Mouse (Mus musculus) heart, postnatal 14 days (tissue): ENCODE data around the gene Stat6. TPM values are rescaled to one million over a fixed set of nuclear protein-coding genes. Genes with fewer than 3 reads are reported as not detected.
A peak's percentile ranks its signal among the peaks of the same experiment; 100 is the strongest.

ENCODE experiments used
- DNase-seq, 2 experiments: peaks; one replicate each; pipeline ENCODE4 v3.0.0; 2021 to 2022
- intact Hi-C: fragments of 180-260 bp; cut with DNase I; formaldehyde crosslinking; loops from one replicate; pipeline ENCODE4 v1.15.1; 2025
- total RNA-seq, 2 experiments: library from RNA; stranded (reverse); gene quantifications; 2 replicates each; pipeline ENCODE4 v1.2.3; 2021

Stat6 gene
- total RNA-seq, 2 experiments from 2014 or later: 46.9 to 49.9 TPM

DNA sequence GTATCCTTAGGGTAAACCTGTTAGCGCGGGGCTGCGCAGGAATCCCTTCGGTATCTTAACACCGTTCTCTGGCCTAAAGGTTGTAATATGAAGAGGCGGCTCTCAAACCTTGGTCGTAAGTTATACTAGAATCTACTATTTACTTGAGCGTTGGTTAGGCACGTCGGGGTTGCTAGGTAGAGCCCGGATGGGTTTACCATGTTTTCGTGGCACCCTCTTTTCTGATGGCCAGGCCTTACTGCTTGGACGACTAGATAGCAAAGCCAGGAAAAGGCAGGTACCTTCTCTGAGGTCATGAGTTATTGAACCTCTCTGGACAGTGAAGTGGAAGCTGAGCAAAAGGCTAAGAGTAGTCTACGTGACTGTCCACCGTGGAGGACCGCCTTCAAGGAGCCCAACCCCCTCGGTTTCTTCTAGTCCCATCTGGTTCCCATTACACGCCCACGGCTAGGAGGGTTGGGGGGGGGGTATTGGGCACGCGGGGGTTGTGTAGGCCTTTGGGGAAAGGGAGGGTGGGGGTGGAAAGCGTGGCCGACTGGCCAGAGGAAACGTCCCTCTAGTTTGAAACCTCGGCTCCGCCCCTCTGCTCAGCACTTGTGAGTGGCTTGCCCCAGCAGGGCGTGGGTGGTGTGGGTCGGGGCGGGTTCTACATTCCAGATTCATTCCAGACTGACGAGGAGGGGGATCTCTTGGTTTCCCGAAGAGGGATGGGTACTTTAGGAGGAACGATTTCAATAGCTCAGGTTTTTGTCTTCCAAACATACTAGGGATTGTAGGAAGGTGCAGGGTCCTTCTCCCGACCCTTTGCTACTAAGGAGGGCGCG is 24.7 kb downstream of the Stat6 start:
- intact Hi-C loops: no loop called here
- DNase-seq: peak; percentile 88 to 89

DNA sequence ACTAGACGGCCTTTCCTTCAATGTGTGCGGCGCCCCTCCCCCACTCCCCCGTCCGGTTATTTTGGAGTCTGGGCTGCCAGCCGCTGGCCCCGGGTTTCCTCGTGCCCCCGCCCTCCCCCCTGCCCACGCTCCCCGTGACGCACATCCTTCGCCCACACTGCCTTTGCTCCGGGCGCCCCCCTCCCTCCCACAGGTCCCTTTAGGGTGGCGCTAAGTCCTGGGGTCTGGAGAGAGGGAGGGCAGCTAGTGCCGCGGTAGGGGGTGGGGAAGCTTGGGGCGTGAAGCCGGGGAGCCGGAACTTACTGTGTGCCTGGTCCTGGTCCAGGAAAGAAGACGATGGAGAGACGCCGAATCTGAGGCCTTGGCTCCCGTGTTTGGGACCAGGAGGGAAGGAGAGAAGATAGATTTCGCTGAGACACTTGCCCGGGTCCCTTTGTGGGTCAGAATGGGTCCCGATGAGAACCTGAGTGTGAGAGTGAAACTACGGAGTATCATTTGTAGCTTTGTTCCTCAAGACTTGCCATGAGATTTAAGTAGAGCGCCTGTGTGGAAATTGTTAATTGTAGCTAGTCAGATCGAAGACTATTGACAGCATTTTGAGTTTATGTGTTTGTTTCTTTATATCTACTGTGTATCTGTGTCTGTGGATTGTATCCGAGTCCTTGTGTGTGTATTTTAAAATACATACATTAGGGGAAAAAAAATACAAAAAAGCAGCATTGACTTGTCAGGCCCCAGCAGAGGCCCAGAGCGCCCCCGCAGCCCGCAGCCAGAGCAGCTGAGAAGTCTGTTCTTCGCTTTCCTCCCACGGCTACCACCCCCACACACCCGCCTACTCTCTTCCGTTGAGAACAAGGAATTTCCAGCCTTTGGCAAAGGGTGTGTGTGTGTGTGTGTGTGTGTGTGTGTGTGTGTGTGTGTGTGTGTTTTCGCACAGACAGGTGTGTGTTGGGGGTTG is 25.6 kb downstream of the Stat6 start, which contains the start of gene Nab2:
Gene Nab2, minus strand, starts transcription at position 476 of the 958 bp plus-strand sequence.
- intact Hi-C loops: no loop called here
- peak; percentile 81 to 82 for DNase-seq

DNA sequence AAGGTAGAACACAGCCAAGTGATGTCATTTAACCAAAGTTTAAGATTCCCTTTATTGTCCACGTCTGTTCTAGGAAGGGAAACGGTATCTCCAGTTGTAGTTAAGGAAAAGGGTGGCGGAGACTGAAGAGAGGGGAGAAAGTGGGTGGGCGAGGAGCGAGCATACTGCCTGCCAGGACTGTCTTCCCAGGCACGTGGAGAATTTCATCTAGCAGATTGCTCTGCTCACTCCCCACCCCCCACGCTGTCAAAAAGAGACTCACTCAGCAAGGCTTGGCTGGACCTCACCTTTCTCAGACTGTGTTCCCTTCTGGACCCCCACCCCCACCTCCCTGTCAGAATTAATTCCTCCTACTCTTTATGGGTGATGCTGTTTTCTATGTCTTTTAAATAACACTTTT is 26.4 kb downstream of the Stat6 start:
- DNase-seq: peak in 1 of 2 experiments; percentile 40
- intact Hi-C loops: no loop called here

DNA sequence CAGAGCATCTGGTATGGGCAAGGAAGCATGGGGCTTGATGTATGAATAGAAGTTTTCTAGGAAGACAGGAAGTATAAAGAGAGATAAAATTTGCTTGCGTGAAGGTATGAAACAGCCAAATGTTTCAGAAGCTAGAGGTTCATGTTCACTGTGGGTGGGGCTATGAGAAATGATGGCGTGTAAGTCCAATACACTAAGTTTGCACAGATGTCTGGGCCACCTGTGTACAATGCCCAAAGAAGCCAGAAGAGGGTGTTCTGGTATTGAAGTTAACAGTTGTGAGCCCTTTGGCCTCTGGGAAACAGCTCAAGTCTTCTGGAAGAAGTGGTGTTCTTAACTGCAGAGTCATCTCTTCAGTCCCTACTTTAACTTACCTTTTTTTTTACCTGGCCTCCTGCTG is 27.4 kb downstream of the Stat6 start:
- intact Hi-C loops: loop anchor here (2.0 kb wide), 1 partner anchor 27 kb away; the partner anchor contains the start of gene Stat6
- no peak for DNase-seq

DNA sequence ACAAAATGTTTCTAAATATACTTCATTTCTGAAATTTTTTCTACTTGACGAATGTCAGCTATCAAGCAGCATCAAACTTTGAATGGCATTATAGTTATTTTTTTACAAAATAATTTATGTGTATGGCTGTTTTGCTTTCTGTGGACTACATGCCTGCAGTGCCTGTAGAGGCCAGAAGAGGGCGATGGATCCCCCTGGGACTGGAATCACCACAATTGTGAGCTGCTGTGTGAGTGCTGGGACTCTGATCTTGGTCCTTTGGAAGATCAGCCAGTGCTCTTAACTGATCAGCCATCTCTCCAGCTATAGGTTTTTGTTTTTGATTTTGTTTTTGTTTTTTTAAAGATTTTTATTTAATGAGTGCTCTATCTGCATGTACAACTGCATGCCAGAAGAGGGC is 28.5 kb downstream of the Stat6 start:
- intact Hi-C loops: loop anchor here (2.0 kb wide), 1 partner anchor 28 kb away; the partner anchor contains the start of gene Stat6
- no peak for DNase-seq

DNA sequence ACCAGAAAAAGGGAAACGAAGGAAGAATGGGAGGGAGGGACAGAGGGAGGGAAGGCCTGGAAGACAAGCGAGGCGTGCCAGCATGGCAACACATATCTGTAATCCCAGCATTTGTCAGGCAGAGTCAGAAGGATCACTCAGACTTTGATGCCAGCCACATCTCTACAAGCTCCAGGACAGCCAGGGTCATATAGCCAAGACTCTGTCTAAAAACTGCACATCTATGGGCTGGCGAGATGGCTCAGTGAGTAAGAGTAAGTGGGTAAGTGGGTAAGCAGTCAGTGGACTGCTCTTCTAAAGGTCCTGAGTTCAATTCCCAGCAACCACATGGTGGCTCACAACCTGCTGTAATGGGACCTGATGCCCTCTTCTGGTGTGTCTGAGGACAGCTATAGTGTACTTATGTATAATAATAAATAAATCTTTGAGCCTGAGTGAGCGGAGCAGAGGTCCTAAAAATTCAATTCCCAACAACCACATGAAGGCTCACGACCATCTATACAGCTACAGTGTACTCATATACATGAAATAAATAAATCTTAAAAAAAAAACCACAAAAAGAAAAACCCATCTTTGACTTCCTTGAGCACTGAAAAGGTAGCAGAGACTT is 31.4 kb downstream of the Stat6 start:
- intact Hi-C loops: no loop called here
- DNase-seq: no peak

DNA sequence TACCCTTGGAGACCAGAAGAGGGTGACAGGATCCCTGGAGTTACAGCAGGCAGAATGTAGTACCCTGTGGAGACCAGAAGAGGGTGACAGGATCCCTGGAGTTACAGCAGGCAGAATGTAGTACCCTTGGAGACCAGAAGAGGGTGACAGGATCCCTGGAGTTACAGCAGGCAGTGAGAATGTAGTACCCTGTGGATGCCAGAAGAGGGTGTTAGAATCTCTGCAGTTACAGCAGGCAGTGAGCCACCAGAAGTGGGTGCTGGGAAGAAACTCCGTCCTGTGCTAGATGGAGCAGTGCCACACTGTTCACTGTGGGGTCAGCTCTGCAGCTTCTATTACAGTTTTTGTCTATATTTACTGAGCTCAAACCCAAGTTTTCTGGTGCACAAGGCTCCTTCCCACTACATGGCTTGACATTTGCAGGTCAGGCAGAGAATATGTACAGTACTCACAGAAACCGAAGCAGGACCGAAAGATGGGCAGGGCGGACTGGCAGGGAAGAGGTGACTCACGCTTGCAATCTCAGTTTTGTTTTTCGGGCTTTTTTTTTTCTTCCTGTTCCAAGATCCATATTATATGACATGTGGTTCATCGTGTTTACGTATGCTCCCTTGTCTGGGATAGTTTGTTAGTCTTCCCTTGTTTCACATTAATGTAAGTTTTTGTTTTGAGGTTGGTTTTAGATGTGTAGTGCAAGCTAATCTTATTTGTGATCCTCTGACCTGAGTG is 32.2 kb downstream of the Stat6 start:
- intact Hi-C loops: loop anchor here (5.0 kb wide), 2 partner anchors 62 to 103 kb away; partner anchors contain the start of gene Zbtb39
- DNase-seq: peak; percentile 87 to 93

DNA sequence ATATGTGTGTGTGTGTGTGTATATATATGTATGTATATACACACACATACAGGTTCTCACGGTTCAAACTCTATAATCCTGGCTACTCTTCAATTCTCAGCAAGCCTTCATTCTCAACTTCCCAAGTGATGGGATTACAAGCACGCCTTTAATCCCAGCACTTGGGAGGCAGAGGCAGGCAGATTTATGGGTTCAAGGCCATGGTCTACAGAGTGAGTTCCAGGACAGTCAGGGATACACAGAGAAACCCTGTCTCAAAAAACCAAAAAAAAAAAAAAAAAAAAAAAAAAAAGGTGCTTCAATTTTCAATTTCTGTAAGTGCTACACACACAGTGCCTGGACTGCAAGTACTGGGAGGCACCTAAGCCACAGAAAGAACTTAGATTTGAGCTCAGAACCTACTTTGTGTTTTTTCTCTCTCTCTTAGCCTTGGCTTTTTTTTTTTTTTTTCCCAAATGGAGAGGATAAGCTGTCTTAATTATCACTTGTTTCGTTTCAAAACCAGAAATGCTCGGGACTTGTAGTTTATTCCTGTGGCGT is 33.1 kb downstream of the Stat6 start:
- intact Hi-C loops: loop anchor here (5.0 kb wide), 2 partner anchors 61 to 104 kb away; partner anchors contain the start of gene Zbtb39
- DNase-seq: no peak

DNA sequence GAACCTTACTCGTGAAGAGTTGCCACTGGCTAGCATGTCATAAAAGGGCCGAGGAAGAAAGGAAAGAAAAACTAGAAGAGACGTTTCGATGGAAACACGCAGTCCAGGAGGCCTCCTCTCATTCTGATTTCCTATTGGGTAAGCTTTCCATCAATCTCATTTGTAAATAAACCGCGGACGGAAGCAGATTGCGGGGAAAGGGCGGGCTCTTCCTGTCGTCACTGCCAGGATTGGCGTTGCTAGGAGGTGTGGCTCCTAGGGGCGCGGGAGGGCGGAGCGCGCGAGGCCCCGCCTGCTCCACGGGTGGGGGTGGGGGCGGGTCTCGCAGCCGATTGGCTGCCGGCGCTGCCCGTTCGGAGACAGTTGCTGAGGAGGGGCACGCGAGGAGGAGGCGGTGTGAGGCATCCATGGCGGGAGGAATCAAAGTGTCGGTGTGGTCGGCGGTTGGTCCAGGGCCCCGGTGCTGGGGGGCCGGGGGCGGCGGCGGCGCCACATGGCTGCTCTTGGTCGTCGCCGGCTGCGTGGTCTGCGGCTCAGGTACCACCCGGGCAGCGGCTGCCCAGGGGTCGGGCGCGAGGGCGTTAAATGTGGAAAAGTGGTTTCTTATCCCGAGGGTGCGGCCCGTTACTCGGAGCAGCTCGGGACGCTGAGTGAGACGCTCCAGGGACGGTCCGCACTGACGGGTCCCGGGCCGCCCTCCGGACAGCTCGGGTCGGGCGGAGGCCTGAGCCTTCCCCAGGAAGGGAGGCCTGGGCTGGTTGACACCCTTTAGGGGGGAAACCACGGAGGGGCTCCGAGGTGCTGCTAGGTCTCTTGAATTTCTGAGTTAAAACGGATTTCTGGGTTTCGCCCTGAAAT is 34.1 kb downstream of the Stat6 start:
- peak; percentile 92 to 94 for DNase-seq
- intact Hi-C loops: loop anchor here (5.0 kb wide), 2 partner anchors 60 to 105 kb away; partner anchors contain the start of gene Zbtb39

DNA sequence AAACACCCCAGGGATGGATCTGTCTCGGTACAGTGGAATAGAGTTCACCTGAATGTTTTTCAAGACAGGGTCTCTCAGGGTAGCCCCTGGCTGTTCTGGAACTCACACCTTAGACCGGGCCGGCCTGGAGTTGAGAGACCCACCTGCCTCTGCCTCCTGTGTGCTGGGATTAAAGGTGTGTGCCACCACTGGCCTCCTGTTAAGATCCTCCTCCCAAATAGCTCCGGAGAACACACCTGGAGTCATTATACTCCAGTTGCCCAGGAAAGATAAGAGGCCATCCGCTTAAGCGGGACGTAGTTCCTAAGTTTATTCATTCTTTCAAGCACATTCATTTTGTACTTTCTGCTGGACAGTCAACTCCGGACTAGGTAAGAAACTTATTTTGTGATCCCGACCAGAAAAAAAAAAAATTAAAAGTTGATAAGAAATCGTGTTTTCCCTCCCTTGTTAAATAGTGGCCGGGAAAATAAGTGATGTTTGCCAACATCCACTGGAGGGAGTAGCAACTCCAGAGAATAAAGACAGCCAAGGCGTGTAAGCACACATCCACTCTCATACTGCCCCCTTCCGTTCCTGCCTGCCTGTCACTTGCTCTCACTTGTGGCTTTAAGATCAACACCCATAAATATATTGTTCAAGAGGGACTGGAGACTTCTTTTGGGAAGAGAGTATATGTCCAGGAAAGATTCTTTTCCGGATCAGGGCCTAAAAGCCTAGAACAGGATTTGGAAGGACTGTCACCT is 35.0 kb downstream of the Stat6 start:
- DNase-seq: peak; percentile 61 to 70
- intact Hi-C loops: loop anchor here (5.0 kb wide), 2 partner anchors 60 to 105 kb away; partner anchors contain the start of gene Zbtb39

DNA sequence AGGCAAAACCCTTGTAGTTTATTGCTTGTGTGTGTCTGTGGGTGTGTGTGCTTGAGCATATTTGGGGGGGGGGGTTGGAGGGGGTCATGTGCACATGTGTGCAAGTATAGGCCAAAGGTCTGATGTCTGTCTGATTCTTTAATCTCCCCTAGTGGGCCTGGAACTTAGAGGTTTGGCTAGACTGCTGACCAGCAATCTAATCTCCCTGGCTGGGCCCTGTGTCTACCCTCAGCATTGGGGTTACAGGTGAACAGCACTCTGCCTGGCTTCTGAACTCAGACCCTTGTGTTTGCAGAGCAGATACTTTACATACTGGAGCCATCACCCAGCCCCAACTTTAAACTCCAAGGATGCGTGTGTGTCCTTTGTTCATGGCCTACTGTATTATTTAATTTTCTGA is 36.4 kb downstream of the Stat6 start:
- DNase-seq: no peak
- intact Hi-C loops: loop anchor here (5.0 kb wide), 2 partner anchors 58 to 107 kb away; partner anchors contain the start of gene Zbtb39

DNA sequence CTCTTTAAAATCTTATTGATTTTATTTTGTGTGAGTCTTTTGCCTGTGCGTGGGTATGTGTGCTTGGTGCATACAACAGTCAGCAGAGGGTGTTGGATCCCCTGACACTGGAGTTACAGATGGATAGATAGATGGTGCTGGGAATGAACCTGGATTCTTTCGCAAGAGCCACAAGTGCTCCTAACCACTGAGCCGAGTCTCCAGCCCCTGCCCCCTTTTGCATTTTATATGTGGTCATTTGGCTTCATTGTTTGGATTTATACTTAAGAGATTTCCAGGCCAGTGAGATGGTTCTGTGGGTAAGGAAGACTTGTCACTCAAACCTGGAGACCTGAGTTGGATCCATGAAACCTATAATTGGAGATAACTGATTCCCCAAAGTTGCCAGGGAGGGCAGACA is 37.1 kb downstream of the Stat6 start:
- intact Hi-C loops: loop anchor here (5.0 kb wide), 2 partner anchors 57 to 108 kb away; partner anchors contain the start of gene Zbtb39

DNA sequence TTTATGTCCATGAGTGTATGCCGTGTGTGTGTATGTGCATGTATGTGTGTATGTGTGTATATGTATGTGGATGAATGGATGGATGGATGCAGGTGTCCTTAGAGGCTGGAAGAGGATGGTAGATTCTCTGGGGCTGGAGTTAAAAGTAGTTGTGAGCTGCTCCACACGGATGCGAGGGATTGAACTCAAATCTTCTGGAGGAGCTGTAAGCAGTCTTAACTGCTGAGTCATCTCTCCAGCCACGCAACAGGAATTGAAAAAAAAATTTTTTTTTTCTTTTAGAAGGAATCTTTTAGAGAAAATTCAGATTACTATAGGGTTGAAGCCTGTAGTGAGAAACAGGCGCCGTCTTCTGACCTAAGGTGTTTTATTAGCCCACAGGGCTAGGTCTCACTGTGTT is 40.1 kb downstream of the Stat6 start:
- intact Hi-C loops: no loop called here
- no peak for DNase-seq

More for the DNA sequence above, 37.1 kb downstream of the Stat6 start:
- no peak for DNase-seq

DNA sequence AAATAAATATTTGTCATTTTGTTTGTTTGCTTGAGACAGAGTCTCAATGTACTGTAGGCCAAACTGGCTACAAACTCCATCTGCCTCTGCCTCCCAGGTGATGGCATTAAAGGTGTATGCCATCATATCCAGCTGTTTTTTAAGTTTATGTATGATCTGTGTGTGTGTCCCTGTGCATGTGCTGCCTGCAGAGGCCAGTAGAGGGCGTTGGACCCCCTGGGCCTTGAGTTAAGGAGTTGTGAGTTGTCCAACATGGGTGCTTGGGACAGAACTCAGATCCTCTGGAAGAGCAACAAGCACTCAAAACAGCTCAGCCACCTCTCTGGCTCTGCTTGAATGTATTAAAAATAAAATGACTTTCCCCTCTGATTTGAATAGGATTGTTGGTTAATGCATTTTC is 48.3 kb downstream of the Stat6 start:
- no peak for DNase-seq
- intact Hi-C loops: loop anchor here (5.0 kb wide), 1 partner anchor 316 kb away; the partner anchor contains the start of gene Hsd17b6

DNA sequence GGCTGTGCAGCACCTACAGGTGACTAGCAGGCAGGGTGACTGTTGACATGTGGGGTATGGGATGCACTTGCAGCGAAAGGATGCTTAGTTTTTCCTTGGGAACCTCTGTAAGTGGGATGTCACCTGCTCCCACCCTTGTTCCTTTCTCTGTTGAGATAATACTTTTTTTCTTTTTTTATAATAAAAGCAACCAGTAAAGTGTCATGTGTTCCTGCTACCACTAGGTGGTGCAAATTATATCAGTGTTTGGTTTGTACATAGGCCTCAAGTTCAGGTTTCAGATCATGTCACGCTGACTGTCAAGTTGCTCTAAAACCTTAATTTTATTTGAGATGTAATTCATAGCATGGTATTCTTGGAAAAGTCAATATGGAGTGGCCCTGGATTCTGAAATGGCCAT is 51.9 kb downstream of the Stat6 start:
- intact Hi-C loops: loop anchor here (2.0 to 5.0 kb wide), 3 partner anchors 42 to 313 kb away; partner anchors contain the start of gene Hsd17b6
- no peak for DNase-seq

DNA sequence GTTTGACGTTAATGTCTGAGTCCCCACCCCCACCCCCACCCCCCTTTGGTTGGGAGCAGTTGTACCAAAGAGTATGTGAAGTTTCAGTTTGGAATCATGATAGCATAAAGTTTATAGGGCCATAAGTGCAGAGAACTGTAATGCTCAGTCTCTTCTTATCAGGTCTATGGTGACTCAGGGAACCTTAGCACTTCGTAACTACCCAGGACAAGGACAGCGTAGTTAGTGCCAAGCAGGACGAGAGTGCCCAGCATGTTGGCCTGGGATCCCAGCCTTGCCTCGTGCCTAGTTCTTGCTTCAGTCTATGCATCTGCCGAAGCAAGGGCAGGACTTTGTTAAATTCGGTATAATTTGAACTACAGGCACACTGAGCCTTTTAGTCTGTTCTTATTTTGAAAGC is 53.0 kb downstream of the Stat6 start:
- DNase-seq: no peak
- intact Hi-C loops: loop anchor here (2.0 kb wide), 2 partner anchors 41 to 241 kb away; no protein-coding TSS in a partner anchor

DNA sequence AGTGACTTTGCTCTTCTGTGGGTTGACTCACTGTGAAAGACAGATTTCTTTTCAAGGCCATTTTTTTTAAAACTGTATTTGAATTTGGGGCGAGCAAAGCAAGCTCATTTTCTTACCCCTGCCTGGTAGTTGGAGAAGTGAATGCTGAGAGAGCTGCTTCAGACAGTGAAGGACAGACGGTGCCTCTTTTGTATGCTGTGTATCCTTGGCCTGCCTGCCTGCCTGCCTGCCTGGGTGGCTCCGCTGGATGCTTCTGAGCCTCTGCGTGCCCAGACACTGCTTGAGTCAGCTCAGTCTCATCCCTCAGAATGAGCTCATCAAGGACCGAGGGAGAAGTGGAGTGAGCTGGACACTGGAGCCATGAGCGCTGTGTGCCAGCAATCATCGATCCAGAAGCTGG is 56.2 kb downstream of the Stat6 start:
- intact Hi-C loops: no loop called here

More for the DNA sequence above, 56.2 kb downstream of the Stat6 start:
- DNase-seq: no peak
